In genomic region chr10:5079945-5080468, GRCm38 (mm10) we compare ENCODE assay signal across 10 mouse cellular contexts. TPM values are rescaled to one million over a fixed set of nuclear protein-coding genes. Genes with fewer than 3 reads are reported as not detected.
DNase-seq lines count a peak whose midpoint lies in the region; ATAC-seq and TF ChIP-seq lines count a peak whose summit lies in the region.
"Had no signal": no experiment of that assay in that cellular context is flagged by ENCODE, and none has a peak within 500 bp of the region (broad histone marks: within the 10 kb centered on the region; RNA-seq: fewer than 3 reads in every experiment).

No protein-coding gene starts in this region.

- 0 out of 2 replicates have a peak, but pooled peaks cover 9% of the 10 kb centered on the region for H3K36me3 ChIP-seq in hindbrain, postnatal 0 days (ENCODE audit: insufficient read depth, low read length)
- H3K36me3 ChIP-seq in hindbrain, embryonic 10.5 days = no peaks in the 10 kb centered on the region
- H3K36me3 ChIP-seq in heart, embryonic 16.5 days (ENCODE audit: control insufficient read depth, insufficient read depth) = peaks cover 7% of the 10 kb centered on the region; the same call in 1 of the 2 replicates
- H3K36me3 ChIP-seq in limb, embryonic 15.5 days = 0 out of 2 replicates have a peak, but pooled peaks cover 4% of the 10 kb centered on the region

- H3K4me3 ChIP-seq in hindbrain, postnatal 0 days (ENCODE audit: low read length) = no peak overlapping the region
- no peak overlapping the region for H3K4me3 ChIP-seq in hindbrain, embryonic 10.5 days
- no peak overlapping the region for H3K4me3 ChIP-seq in heart, embryonic 16.5 days (ENCODE audit: low read length)
- H3K4me3 ChIP-seq in limb, embryonic 15.5 days = no peak overlapping the region

- peak; percentile 51 for DNase-seq in hindbrain, postnatal 0 days (ENCODE audit: low spot score)
- DNase-seq in hindbrain, embryonic 10.5 days (ENCODE audit: low spot score) = no peak
- peak; percentile 17 for DNase-seq in c-Kit-positive CD71-negative TER-119-negative erythroid progenitor cells, embryonic 14.5 days (ENCODE audit: low read depth)
- DNase-seq in thymus, postnatal 0 days (ENCODE audit: low spot score) = peak; percentile 43
- no peak for DNase-seq in embryo, embryonic 9.5 days (ENCODE audit: extremely low spot score)

- H3K4me1 ChIP-seq in hindbrain, postnatal 0 days (ENCODE audit: insufficient read depth, low read length) = no peaks in the 10 kb centered on the region
- no peaks in the 10 kb centered on the region for H3K4me1 ChIP-seq in hindbrain, embryonic 10.5 days (replicated peaks)
- peaks cover 8% of the 10 kb centered on the region for H3K4me1 ChIP-seq in heart, embryonic 16.5 days (ENCODE audit: control insufficient read depth, insufficient read depth, low read length)
- H3K4me1 ChIP-seq in limb, embryonic 15.5 days = no peaks in the 10 kb centered on the region

- no peaks in the 10 kb centered on the region for H3K27me3 ChIP-seq in hindbrain, postnatal 0 days (ENCODE audit: insufficient read depth, low read length)
- H3K27me3 ChIP-seq in hindbrain, embryonic 10.5 days (ENCODE audit: insufficient read depth, poor library complexity, severe bottlenecking) = no peaks in the 10 kb centered on the region
- H3K27me3 ChIP-seq in heart, embryonic 16.5 days (ENCODE audit: control insufficient read depth, insufficient read depth, low read length) = no peaks in the 10 kb centered on the region
- H3K27me3 ChIP-seq in limb, embryonic 15.5 days = no peaks in the 10 kb centered on the region

- no peak for TF ChIP-seq CTCF in hindbrain, postnatal 0 days (IDR thresholded peaks at IDR 0.05; ENCODE audit: low read depth)

- H3K9ac ChIP-seq in hindbrain, postnatal 0 days (replicated peaks; ENCODE audit: low read length) = no peak overlapping the region
- no peak overlapping the region for H3K9ac ChIP-seq in heart, embryonic 16.5 days (ENCODE audit: low read length)
- H3K9ac ChIP-seq in limb, embryonic 15.5 days = no peak overlapping the region

- no peak overlapping the region for H3K4me2 ChIP-seq in hindbrain, postnatal 0 days (ENCODE audit: low read depth, low read length)
- H3K4me2 ChIP-seq in heart, embryonic 16.5 days (ENCODE audit: low read depth, low read length) = no peak overlapping the region; the same call in 1 of the 2 replicates
- no peak overlapping the region for H3K4me2 ChIP-seq in limb, embryonic 15.5 days

- no peaks in the 10 kb centered on the region for H3K9me3 ChIP-seq in hindbrain, postnatal 0 days (ENCODE audit: low read length)
- no peaks in the 10 kb centered on the region for H3K9me3 ChIP-seq in hindbrain, embryonic 10.5 days
- no peaks in the 10 kb centered on the region for H3K9me3 ChIP-seq in heart, embryonic 16.5 days (replicated peaks; ENCODE audit: control insufficient read depth, low read length)
- no peaks in the 10 kb centered on the region for H3K9me3 ChIP-seq in limb, embryonic 15.5 days

- WGBS in hindbrain, postnatal 0 days = 46% methylated on average over 9 of the region's 9 CpGs
- WGBS in hindbrain, embryonic 10.5 days = 84% methylated on average over 9 of the region's 9 CpGs
- WGBS in heart, embryonic 16.5 days = 26% methylated on average over 9 of the region's 9 CpGs
- WGBS in limb, embryonic 15.5 days = 32% methylated on average over 9 of the region's 9 CpGs

- H3K27ac ChIP-seq in hindbrain, postnatal 0 days = no peak overlapping the region
- no peak overlapping the region for H3K27ac ChIP-seq in hindbrain, embryonic 10.5 days
- H3K27ac ChIP-seq in heart, embryonic 16.5 days (ENCODE audit: low read length) = peak overlapping the region; percentile 54
- H3K27ac ChIP-seq in limb, embryonic 15.5 days = no peak overlapping the region

- 0 out of 2 replicates have a peak, but pooled peaks have one; percentile 10 for ATAC-seq in hindbrain, postnatal 0 days
- peak; percentile 79 for ATAC-seq in CD4-positive, CD25-positive, alpha-beta regulatory T cell, adult 4 months
- ATAC-seq in heart, embryonic 16.5 days (replicated peaks; ENCODE audit: extremely low read depth, insufficient read depth, low FRiP score) = peak; percentile 70
- ATAC-seq in limb, embryonic 15.5 days (ENCODE audit: insufficient number of reproducible peaks, low FRiP score, low TSS enrichment, low read depth) = peak; percentile 77

RNA-seq across cellular contexts. Expression of gene Gm10097, which starts 11.0 kb away (rescaled TPM):
- total RNA-seq in hindbrain, postnatal 0 days (2014; rRNA removed) = not detected in 2 replicates
- 0.06 and 0.08 TPM in 2 replicates for polyA plus RNA-seq in hindbrain, postnatal 0 days (2015; fragmentation: Nextera tagmentation; extraction: Ambion mirVana)
- polyA plus RNA-seq in hindbrain, embryonic 10.5 days (2016; fragmentation: Nextera tagmentation; extraction: Ambion mirVana) = 0.12 and 0.16 TPM in 2 replicates
- polyA plus RNA-seq in CD4-positive, CD25-positive, alpha-beta regulatory T cell, adult 4 months (2017; shearing (Covaris generic)) = under 1 TPM in 1 of 2 experiments, not detected in 1; 0.15 TPM
- 1.4 and 1.5 TPM in 2 replicates for polyA plus RNA-seq in heart, embryonic 16.5 days (2015; fragmentation: Nextera tagmentation; extraction: Ambion mirVana)
- polyA plus RNA-seq in limb, embryonic 15.5 days (2015; fragmentation: Nextera tagmentation; extraction: Ambion mirVana) = 0.15 and 0.31 TPM in 2 replicates
- 0.10 and 0.17 TPM in 2 replicates for polyA plus RNA-seq in thymus, postnatal 0 days (2015; fragmentation: Nextera tagmentation; extraction: Ambion mirVana)
- total RNA-seq: layer of hippocampus, adult 18-20 months had no signal
- polyA plus RNA-seq: small intestine, adult 2 months had no signal

Comparison
In these comparisons a context has a peak if more than half of its experiments do, and no peak if none do; other contexts are left out.
1. DNase-seq: peak in hindbrain, postnatal 0 days (single experiment), c-Kit-positive CD71-negative TER-119-negative erythroid progenitor cells, embryonic 14.5 days (single experiment) and thymus, postnatal 0 days (single experiment); none in hindbrain, embryonic 10.5 days (single experiment) and embryo, embryonic 9.5 days (single experiment).
2. ATAC-seq: peak in every context shown above with its lines; median percentile 79 in CD4-positive, CD25-positive, alpha-beta regulatory T cell, adult 4 months; 77 in limb, embryonic 15.5 days; 70 in heart, embryonic 16.5 days; 10 in hindbrain, postnatal 0 days.